Mouse (Mus musculus): Measurements from ENCODE around the gene Tut4.

GRCm38 (mm10) chr4:108424587-108424986 lies 34.6 kb upstream of the Tut4 start:
- TF ChIP-seq CTCF (IDR thresholded peaks at IDR 0.05; ENCODE audit: insufficient read depth, low read length) (no peak), POLR2A (IDR thresholded peaks at IDR 0.05; ENCODE audit: borderline replicate concordance, extremely low read depth, low read depth, low read length) (no peak)

All from lung, adult 2 months (tissue).